Mouse (Mus musculus): ENCODE data around the gene Asz1. TPM values are rescaled to one million over a fixed set of nuclear protein-coding genes. Genes with fewer than 3 reads are reported as not detected.

Asz1 gene
- total and polyA plus RNA-seq, 3 experiments = not detected

DNA sequence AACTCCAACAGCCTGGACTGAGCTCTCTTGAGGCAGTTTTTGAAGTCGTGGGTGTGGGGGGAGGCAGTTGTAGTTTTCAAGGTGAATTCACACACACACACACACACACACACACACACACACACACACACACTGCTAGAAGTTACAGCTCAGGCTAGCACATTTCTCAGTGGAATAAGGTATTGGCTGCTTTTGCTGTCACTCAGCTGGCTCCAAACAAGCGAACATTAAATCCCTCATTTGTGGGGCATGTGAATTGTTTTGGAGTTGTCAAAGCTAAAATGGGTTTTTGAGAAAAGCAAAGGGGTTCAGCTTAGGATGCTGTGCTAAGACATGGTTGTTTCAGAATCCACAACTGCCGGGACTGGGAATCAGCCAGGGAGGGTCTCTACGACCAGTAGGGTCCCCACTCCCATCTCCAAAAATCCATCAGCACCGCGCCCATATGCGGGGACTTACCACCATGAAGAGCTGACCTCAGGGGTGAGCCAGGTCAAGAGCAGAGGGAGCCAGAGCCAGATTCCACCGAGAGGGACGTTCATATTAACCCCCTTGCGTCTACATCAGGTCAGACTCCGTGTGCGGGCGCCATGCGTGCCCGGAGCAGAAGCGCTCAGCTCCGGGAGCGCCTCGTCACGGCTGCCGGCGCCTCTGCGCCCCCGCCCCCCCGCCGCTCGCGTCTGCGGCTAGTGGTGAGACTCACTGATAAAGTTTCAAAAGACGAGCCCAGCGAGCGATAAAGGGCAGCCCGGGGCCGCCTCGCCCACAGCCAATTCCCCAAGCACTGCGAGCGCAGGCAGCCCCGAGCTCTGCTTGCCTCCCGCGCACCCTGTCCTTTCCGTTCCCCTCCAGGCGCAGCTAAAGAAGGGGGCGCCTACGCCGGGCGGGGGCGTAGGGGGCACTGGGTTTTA is 78.9 kb downstream of the Asz1 start, which contains the start of gene Wnt2:
Wnt2 (minus strand) TSS at position 840 of the 911 bp plus-strand sequence.
- H3K9ac ChIP-seq (ENCODE audit: low read depth, low read length) = no peak within 1 kb of the TSS; the same call in 1 of the 2 replicates
- H3K79me2 ChIP-seq (replicated peaks; ENCODE audit: control insufficient read depth, insufficient read depth, low read length) = no peaks in the 10 kb centered on the region
- H3K27ac ChIP-seq = no peak within 1 kb of the TSS; the same call in 1 of the 2 replicates
- intact Hi-C loops (cut with DNase I) = no loop called here
- peak; percentile 23 to 25 for DNase-seq
- peak within 1 kb of the TSS; percentile 39 for H3K4me3 ChIP-seq
- H3K36me3 ChIP-seq (ENCODE audit: control insufficient read depth, insufficient read depth, low read length) = no peaks in the 10 kb centered on the region
- no peak for TF ChIP-seq EP300 (IDR thresholded peaks at IDR 0.05; ENCODE audit: insufficient read depth, low read depth, low read length)
- no peak for TF ChIP-seq POLR2A (IDR thresholded peaks at IDR 0.05; ENCODE audit: insufficient read depth, low read depth, low read length)
- no peak for TF ChIP-seq CTCF (IDR thresholded peaks at IDR 0.05)
- H3K27me3 ChIP-seq (ENCODE audit: control insufficient read depth, insufficient read depth, low read length) = peaks cover 7% of the 10 kb centered on the region
- WGBS = 2% methylated on average over 47 of the region's 47 CpGs
- no peaks in the 10 kb centered on the region; the same call in 1 of the 2 replicates for H3K4me1 ChIP-seq (ENCODE audit: control insufficient read depth, insufficient read depth, low read length)

DNA sequence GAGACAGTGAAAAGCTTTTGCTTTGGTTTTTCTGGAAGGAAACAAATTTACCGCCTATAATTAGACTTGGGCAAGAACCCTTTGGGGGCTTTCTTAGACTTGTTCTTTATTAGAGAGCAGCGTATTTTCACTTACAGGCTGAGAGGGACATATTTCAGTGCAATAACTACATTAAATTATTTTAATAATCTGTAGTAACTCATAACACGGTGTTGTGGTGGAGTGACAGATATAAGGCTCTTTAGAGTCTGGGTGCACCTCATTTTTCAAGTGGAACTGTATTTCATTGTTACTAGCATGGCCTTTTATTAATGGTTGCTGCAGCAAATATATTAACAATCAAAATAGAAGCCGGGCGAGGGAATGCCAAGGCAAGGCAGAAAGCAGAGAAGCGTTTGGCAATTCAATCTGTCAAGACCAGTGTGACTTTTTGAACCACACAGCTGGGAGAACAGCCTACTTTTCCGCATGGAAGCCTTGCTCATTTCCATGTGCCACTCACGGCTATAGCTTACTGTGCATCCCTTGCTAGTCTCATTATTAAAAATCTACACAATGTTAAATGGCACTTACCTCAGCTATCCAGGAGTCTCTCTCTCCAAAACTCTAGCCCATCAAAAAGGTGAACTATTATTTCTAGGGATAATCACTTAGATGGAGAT is 84.6 kb downstream of the Asz1 start:
- Histone ChIP-seq H3K9ac (ENCODE audit: low read depth, low read length) (no peak overlapping the region), H3K27me3 (ENCODE audit: control insufficient read depth, insufficient read depth, low read length) (no peaks in the 10 kb centered on the region), H3K79me2 (replicated peaks; ENCODE audit: control insufficient read depth, insufficient read depth, low read length) (no peaks in the 10 kb centered on the region), H3K27ac (no peak overlapping the region), H3K4me1 (ENCODE audit: control insufficient read depth, insufficient read depth, low read length) (no peaks in the 10 kb centered on the region), H3K36me3 (ENCODE audit: control insufficient read depth, insufficient read depth, low read length) (no peaks in the 10 kb centered on the region), H3K4me3 (no peak overlapping the region)
- TF ChIP-seq CTCF (IDR thresholded peaks at IDR 0.05) (no peak), EP300 (IDR thresholded peaks at IDR 0.05; ENCODE audit: insufficient read depth, low read depth, low read length) (no peak), POLR2A (IDR thresholded peaks at IDR 0.05; ENCODE audit: insufficient read depth, low read depth, low read length) (no peak)
- 89% methylated on average over 8 of the region's 8 CpGs for WGBS
- intact Hi-C loops (cut with DNase I) = no loop called here
- no peak for DNase-seq

DNA sequence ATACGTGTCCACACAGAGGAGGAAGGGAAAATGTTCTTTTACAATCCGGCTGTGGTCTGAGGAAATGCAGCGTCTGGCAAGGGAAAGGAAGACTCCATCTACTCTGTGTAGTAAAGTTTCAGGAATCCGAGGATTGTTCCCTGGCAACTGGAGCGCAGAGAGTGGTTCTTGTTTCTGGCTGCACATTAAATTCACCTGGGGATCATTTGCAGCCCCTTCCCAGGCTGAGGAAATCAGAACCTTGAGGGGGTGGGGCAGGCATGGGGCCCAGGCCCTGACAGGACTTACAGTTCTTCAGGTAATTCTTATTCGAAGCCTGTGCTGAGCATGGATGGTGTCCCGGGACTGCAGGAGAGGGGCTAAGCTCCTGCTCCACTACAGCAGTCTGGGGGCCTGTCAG is 95.5 kb downstream of the Asz1 start:
- H3K36me3 ChIP-seq (ENCODE audit: control insufficient read depth, insufficient read depth, low read length) = no peaks in the 10 kb centered on the region
- DNase-seq = no peak
- 71% methylated on average over 7 of the region's 7 CpGs for WGBS
- no peaks in the 10 kb centered on the region for H3K79me2 ChIP-seq (replicated peaks; ENCODE audit: control insufficient read depth, insufficient read depth, low read length)
- TF ChIP-seq CTCF (IDR thresholded peaks at IDR 0.05) = no peak
- no peak for TF ChIP-seq EP300 (IDR thresholded peaks at IDR 0.05; ENCODE audit: insufficient read depth, low read depth, low read length)
- no peak for TF ChIP-seq POLR2A (IDR thresholded peaks at IDR 0.05; ENCODE audit: insufficient read depth, low read depth, low read length)
- no peaks in the 10 kb centered on the region for H3K27me3 ChIP-seq (ENCODE audit: control insufficient read depth, insufficient read depth, low read length)
- no peaks in the 10 kb centered on the region for H3K4me1 ChIP-seq (ENCODE audit: control insufficient read depth, insufficient read depth, low read length)
- H3K27ac ChIP-seq = no peak overlapping the region
- H3K9ac ChIP-seq (ENCODE audit: low read depth, low read length) = no peak overlapping the region
- intact Hi-C loops (cut with DNase I) = no loop called here
- no peak overlapping the region for H3K4me3 ChIP-seq

GRCm38 (mm10) chr6:18007356-18007755 is 101.5 kb downstream of the Asz1 start:
- DNase-seq = no peak
- no peak for TF ChIP-seq POLR2A (IDR thresholded peaks at IDR 0.05; ENCODE audit: insufficient read depth, low read depth, low read length)
- no peak for TF ChIP-seq EP300 (IDR thresholded peaks at IDR 0.05; ENCODE audit: insufficient read depth, low read depth, low read length)
- TF ChIP-seq CTCF (IDR thresholded peaks at IDR 0.05) = no peak
- Histone ChIP-seq H3K27ac (no peak overlapping the region), H3K36me3 (ENCODE audit: control insufficient read depth, insufficient read depth, low read length) (no peaks in the 10 kb centered on the region), H3K4me3 (no peak overlapping the region), H3K27me3 (ENCODE audit: control insufficient read depth, insufficient read depth, low read length) (no peaks in the 10 kb centered on the region), H3K79me2 (replicated peaks; ENCODE audit: control insufficient read depth, insufficient read depth, low read length) (no peaks in the 10 kb centered on the region), H3K4me1 (ENCODE audit: control insufficient read depth, insufficient read depth, low read length) (no peaks in the 10 kb centered on the region), H3K9ac (ENCODE audit: low read depth, low read length) (no peak overlapping the region)
- intact Hi-C loops (cut with DNase I) = no loop called here
- 52% methylated on average over 3 of the region's 3 CpGs for WGBS

DNA sequence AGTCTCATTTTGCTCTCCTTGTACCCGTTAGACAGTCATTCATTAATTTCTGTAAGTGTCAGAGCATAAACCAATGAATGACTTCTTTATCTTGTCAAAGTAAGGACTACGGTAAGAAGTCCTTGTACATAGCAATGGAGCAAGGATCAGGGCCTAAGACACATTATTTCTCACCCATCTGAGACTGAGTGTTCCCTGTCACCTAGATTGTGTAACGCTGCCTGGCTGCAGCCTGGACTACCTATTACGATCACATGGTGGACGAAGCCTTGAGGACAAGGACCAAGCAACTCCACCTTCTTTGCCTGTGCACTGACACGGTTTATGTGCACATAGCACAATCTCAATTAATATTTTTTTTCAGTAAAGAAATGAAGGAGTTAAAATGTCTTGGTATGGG is 106.8 kb downstream of the Asz1 start:
- Histone ChIP-seq H3K27me3 (ENCODE audit: control insufficient read depth, insufficient read depth, low read length) (no peaks in the 10 kb centered on the region), H3K79me2 (replicated peaks; ENCODE audit: control insufficient read depth, insufficient read depth, low read length) (no peaks in the 10 kb centered on the region), H3K36me3 (ENCODE audit: control insufficient read depth, insufficient read depth, low read length) (no peaks in the 10 kb centered on the region), H3K4me1 (ENCODE audit: control insufficient read depth, insufficient read depth, low read length) (no peaks in the 10 kb centered on the region), H3K9ac (ENCODE audit: low read depth, low read length) (no peak overlapping the region), H3K27ac (no peak overlapping the region), H3K4me3 (no peak overlapping the region)
- WGBS = 88% methylated on average over 6 of the region's 6 CpGs
- TF ChIP-seq CTCF (IDR thresholded peaks at IDR 0.05) (no peak), EP300 (IDR thresholded peaks at IDR 0.05; ENCODE audit: insufficient read depth, low read depth, low read length) (no peak), POLR2A (IDR thresholded peaks at IDR 0.05; ENCODE audit: insufficient read depth, low read depth, low read length) (no peak)
- intact Hi-C loops (cut with DNase I) = no loop called here
- no peak for DNase-seq

Other genes with a start within 250 kb of the Asz1 start
- gene Wnt2, start 78.5 kb downstream of the Asz1 start, total RNA-seq (2021) = under 1 TPM; 0.73 to 0.86 TPM
- gene Wnt2, start 78.5 kb downstream of the Asz1 start, polyA plus RNA-seq (2012; rRNA removed) = 0.85 and 0.86 TPM in 2 replicates
- under 1 TPM; 0.27 to 0.37 TPM for gene Cftr, start 61.6 kb upstream of the Asz1 start, total RNA-seq (2021)
- gene Cftr, start 61.6 kb upstream of the Asz1 start, polyA plus RNA-seq (2012; rRNA removed) = 0.04 and 0.09 TPM in 2 replicates